Mouse (Mus musculus): ENCODE measurements at regions not wholly inside any gene's neighbourhood (a gene's known extent, or its start where the extent isn't known, plus 50 kb on each side); places are given as distances from the start of the nearest gene placed in this dataset.

DNA sequence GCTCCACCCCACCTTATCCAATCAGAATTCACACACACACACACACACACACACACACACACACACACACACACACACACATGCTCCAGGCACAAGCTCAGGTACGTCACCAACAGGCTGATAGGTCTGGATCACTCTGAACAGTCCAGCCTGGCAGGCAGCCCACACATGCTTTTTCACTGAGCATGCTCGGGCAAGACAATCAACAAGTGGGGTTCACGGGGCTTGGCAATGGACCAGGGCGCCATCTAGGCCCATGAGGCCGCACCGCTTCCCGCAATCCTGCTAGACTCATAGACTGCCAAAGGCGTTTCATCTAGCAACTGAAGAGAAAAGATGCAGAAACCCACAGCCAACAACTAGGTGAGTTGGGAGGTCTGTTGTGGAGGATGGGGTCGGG, 157.3 kb downstream of the Gm597 start:
- no peak for TF ChIP-seq MAFK (IDR thresholded peaks at IDR 0.05; ENCODE audit: insufficient read depth, low read depth, low read length)
- TF ChIP-seq CHD2 (IDR thresholded peaks at IDR 0.05; ENCODE audit: low read depth, low read length), result no peak

All from ES-E14 (cell line).